In the genomic region with DNA sequence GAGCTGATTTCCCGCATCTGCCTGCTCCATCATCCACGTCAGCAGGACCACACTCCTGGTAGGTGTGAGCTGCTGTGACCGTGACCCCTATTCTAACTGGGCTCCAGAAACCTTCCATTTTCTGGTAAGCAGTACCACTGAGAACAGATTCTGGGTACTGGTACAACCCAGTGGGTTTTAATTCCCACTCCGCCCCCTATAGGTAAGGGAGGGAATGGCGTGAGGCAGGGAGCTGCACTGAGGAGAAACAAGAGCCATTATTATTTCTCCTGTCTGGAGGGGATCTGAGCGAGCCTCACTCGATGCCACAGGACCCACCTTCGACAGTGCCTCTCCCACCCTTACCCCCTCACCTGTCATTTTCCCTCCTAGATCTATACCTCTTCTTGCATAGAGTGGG, we compare ENCODE assay signal across 12 mouse cellular contexts.
DNase-seq lines count a peak whose midpoint lies in the region; ATAC-seq and TF ChIP-seq lines count a peak whose summit lies in the region.
"Had no signal": no experiment of that assay in that cellular context is flagged by ENCODE, and none has a peak within 500 bp of the region (broad histone marks: within the 10 kb centered on the region; RNA-seq: fewer than 3 reads in every experiment).

No protein-coding gene starts in this region.

- H3K79me2 ChIP-seq in heart, adult 2 months (replicated peaks; ENCODE audit: control insufficient read depth, insufficient read depth, low read length): no peaks in the 10 kb centered on the region
- H3K79me2 ChIP-seq in liver, adult 2 months (ENCODE audit: control insufficient read depth, insufficient read depth, low read length): no peaks in the 10 kb centered on the region

- peak; percentile 60 for TF ChIP-seq CTCF in heart, adult 2 months (IDR thresholded peaks at IDR 0.05)
- peak; percentile 27; the same call in 1 of the 2 replicates for TF ChIP-seq CTCF in liver, adult 2 months (IDR thresholded peaks at IDR 0.05; ENCODE audit: low read depth, low read length)

- H3K27me3 ChIP-seq in heart, adult 2 months (ENCODE audit: control insufficient read depth, insufficient read depth, low read length): no peaks in the 10 kb centered on the region
- 0 out of 2 replicates have a peak, but pooled peaks cover 2% of the 10 kb centered on the region for H3K27me3 ChIP-seq in liver, adult 2 months (ENCODE audit: control insufficient read depth, insufficient read depth, low read length)
- no peaks in the 10 kb centered on the region; the same call in 1 of the 2 replicates for H3K27me3 ChIP-seq in liver, embryonic 11.5 days (replicated peaks; ENCODE audit: control insufficient read depth, insufficient read depth, low read length)
- H3K27me3 ChIP-seq: liver, embryonic 13.5 days had no signal

- no peaks in the 10 kb centered on the region for H3K36me3 ChIP-seq in heart, adult 2 months (ENCODE audit: control insufficient read depth, insufficient read depth, low read length)
- H3K36me3 ChIP-seq in liver, adult 2 months (ENCODE audit: control insufficient read depth, insufficient read depth, low read length): no peaks in the 10 kb centered on the region
- no peaks in the 10 kb centered on the region for H3K36me3 ChIP-seq in liver, embryonic 11.5 days (ENCODE audit: control insufficient read depth, insufficient read depth, low read length)
- H3K36me3 ChIP-seq: hindbrain, embryonic 13.5 days; liver, embryonic 13.5 days had no signal

- ATAC-seq in liver, embryonic 11.5 days (replicated peaks; ENCODE audit: low FRiP score): no peak
- ATAC-seq in megakaryocyte-erythroid progenitor cell, adult 5-6 weeks (replicated peaks; ENCODE audit: low FRiP score, low TSS enrichment, poor library complexity, severe bottlenecking): 0 out of 2 replicates have a peak, but pooled peaks have one; percentile 34

- TF ChIP-seq EP300 in heart, adult 2 months (IDR thresholded peaks at IDR 0.05; ENCODE audit: insufficient read depth, low read depth, low read length): no peak

- WGBS in heart, adult 2 months: 92% methylated on average over 8 of the region's 8 CpGs
- 89% methylated on average over 8 of the region's 8 CpGs for WGBS in liver, adult 2 months
- WGBS in liver, embryonic 11.5 days: 79% methylated on average over 8 of the region's 8 CpGs

- H3K9me3 ChIP-seq in liver, embryonic 11.5 days (ENCODE audit: control insufficient read depth, low read length): no peaks in the 10 kb centered on the region
- H3K9me3 ChIP-seq: hindbrain, embryonic 13.5 days; liver, embryonic 13.5 days had no signal

- TF ChIP-seq POLR2A in heart, adult 2 months (IDR thresholded peaks at IDR 0.05; ENCODE audit: insufficient read depth, low read depth, low read length): no peak
- TF ChIP-seq POLR2A in liver, adult 2 months (IDR thresholded peaks at IDR 0.05; ENCODE audit: extremely low read depth, insufficient read depth, low read length): no peak

- intact Hi-C loops in heart, adult 2 months (cut with DNase I): loop anchor here (2.0 kb wide), 2 partner anchors 73 to 173 kb away; no protein-coding TSS in a partner anchor

- no peak overlapping the region for H3K4me3 ChIP-seq in heart, adult 2 months
- H3K4me3 ChIP-seq in liver, adult 2 months (ENCODE audit: insufficient read depth, low read depth, low read length): no peak overlapping the region
- H3K4me3 ChIP-seq in liver, embryonic 11.5 days (ENCODE audit: low read depth, low read length): no peak overlapping the region
- H3K4me3 ChIP-seq: hindbrain, embryonic 13.5 days; liver, embryonic 13.5 days had no signal

- peaks cover 12% of the 10 kb centered on the region for H3K4me1 ChIP-seq in heart, adult 2 months (ENCODE audit: control insufficient read depth, insufficient read depth, low read length)
- H3K4me1 ChIP-seq in liver, adult 2 months (ENCODE audit: control insufficient read depth, insufficient read depth, low read length): no peaks in the 10 kb centered on the region
- no peaks in the 10 kb centered on the region for H3K4me1 ChIP-seq in liver, embryonic 11.5 days (replicated peaks; ENCODE audit: control insufficient read depth, insufficient read depth, low read length)
- H3K4me1 ChIP-seq: liver, embryonic 13.5 days had no signal

- no peak overlapping the region for H3K27ac ChIP-seq in heart, adult 2 months
- no peak overlapping the region for H3K27ac ChIP-seq in liver, adult 2 months (replicated peaks; ENCODE audit: insufficient read depth, low read depth, low read length)
- H3K27ac ChIP-seq in liver, embryonic 11.5 days (ENCODE audit: low read depth, low read length): no peak overlapping the region
- H3K27ac ChIP-seq: hindbrain, embryonic 13.5 days; liver, embryonic 13.5 days had no signal

- no peak for DNase-seq in heart, adult 2 months
- no peak for DNase-seq in heart, adult 8-10 months (ENCODE audit: low spot score)
- no peak for DNase-seq in liver, adult 2 months (ENCODE audit: extremely low read depth, low read depth, low spot score)
- no peak for DNase-seq in liver, embryonic 11.5 days (ENCODE audit: low spot score)
- DNase-seq in WW6 (ENCODE audit: low read depth, low spot score) (peak; percentile 16), MN1 (ENCODE audit: low spot score) (no peak)
- no peak for DNase-seq in c-Kit-positive CD71-positive TER-119-positive erythroid progenitor cells, embryonic 14.5 days (ENCODE audit: low spot score)
- DNase-seq: cerebellum, adult 11 months; liver, embryonic 13.5 days; spleen, adult 18-20 months had no signal

- H3K4me2 ChIP-seq in liver, embryonic 11.5 days: no peak overlapping the region
- H3K4me2 ChIP-seq: hindbrain, embryonic 13.5 days; liver, embryonic 13.5 days had no signal

- no peak overlapping the region for H3K9ac ChIP-seq in heart, adult 2 months (ENCODE audit: low read depth, low read length)
- H3K9ac ChIP-seq in liver, adult 2 months (ENCODE audit: low read depth, low read length): no peak overlapping the region
- H3K9ac ChIP-seq in liver, embryonic 11.5 days (ENCODE audit: low read depth, low read length): no peak overlapping the region
- H3K9ac ChIP-seq: hindbrain, embryonic 13.5 days; liver, embryonic 13.5 days had no signal
